Mouse (Mus musculus): ENCODE data around the gene Tmem246.

Tmem246 gene

GRCm38 (mm10) chr4:49581256-49581655, 16.4 kb downstream of the Tmem246 start:
- no peak for DNase-seq (ENCODE audit: low read depth, low spot score)

- DNase-seq (ENCODE audit: low read depth, low spot score), result no peak
Observed at GRCm38 (mm10) chr4:49572194-49572593, 25.5 kb downstream of the Tmem246 start.

GRCm38 (mm10) chr4:49567613-49568012, 30.1 kb downstream of the Tmem246 start:
- peak; percentile 41 for DNase-seq (ENCODE audit: low read depth, low spot score)

- no peak for DNase-seq (ENCODE audit: low read depth, low spot score)
Observed at GRCm38 (mm10) chr4:49559915-49560772, 37.5 kb downstream of the Tmem246 start.

GRCm38 (mm10) chr4:49558181-49558580, 39.5 kb downstream of the Tmem246 start:
- DNase-seq (ENCODE audit: low read depth, low spot score), result no peak

GRCm38 (mm10) chr4:49557375-49557774, 40.3 kb downstream of the Tmem246 start:
- DNase-seq (ENCODE audit: low read depth, low spot score), result no peak

GRCm38 (mm10) chr4:49553380-49553779, 44.3 kb downstream of the Tmem246 start:
- no peak for DNase-seq (ENCODE audit: low read depth, low spot score)

- no peak for DNase-seq (ENCODE audit: low read depth, low spot score)
Observed at GRCm38 (mm10) chr4:49549383-49549782, 48.3 kb downstream of the Tmem246 start, which contains the start of gene Aldob. TSS of gene Aldob (minus strand) at chr4:49549546.

GRCm38 (mm10) chr4:49547544-49548219, 50.0 kb downstream of the Tmem246 start:
- DNase-seq (ENCODE audit: low read depth, low spot score), result no peak

- no peak for DNase-seq (ENCODE audit: low read depth, low spot score)
Observed at GRCm38 (mm10) chr4:49546873-49547543, 50.7 kb downstream of the Tmem246 start.

GRCm38 (mm10) chr4:49546026-49546425, 51.6 kb downstream of the Tmem246 start:
- no peak for DNase-seq (ENCODE audit: low read depth, low spot score)

- DNase-seq (ENCODE audit: low read depth, low spot score), result no peak
Observed at GRCm38 (mm10) chr4:49540966-49541365, 56.7 kb downstream of the Tmem246 start.

- no peak for DNase-seq (ENCODE audit: low read depth, low spot score)
Observed at GRCm38 (mm10) chr4:49539665-49540064, 58.0 kb downstream of the Tmem246 start.

GRCm38 (mm10) chr4:49536671-49537070, 61.0 kb downstream of the Tmem246 start:
- DNase-seq (ENCODE audit: low read depth, low spot score), result no peak

GRCm38 (mm10) chr4:49535675-49536294, 61.9 kb downstream of the Tmem246 start:
- no peak for DNase-seq (ENCODE audit: low read depth, low spot score)

- no peak for DNase-seq (ENCODE audit: low read depth, low spot score)
Observed at GRCm38 (mm10) chr4:49535036-49535435, 62.6 kb downstream of the Tmem246 start.
